Mouse (Mus musculus) E14TG2a.4 (cell line): ENCODE results near the gene Tagap1.
"Not testable (repeated sequence)": the region's sequence is repeated elsewhere in the genome, so short reads cannot be mapped to it uniquely, and the experiment has no call there.

ENCODE experiments used
- CTCF ChIP-seq: conservative IDR thresholded peaks from 2 replicates; pipeline ENCODE4 v1.5.1; 2014; ENCODE audit warnings: low read length
- NANOG ChIP-seq: IDR thresholded peaks from 2 replicates; pipeline ENCODE4 v1.6.1; 2014; ENCODE audit warnings: borderline replicate concordance, low read length, mixed read lengths

- TF ChIP-seq CTCF, NANOG: not testable (repeated sequence)
These were observed 607 bp downstream of the Tagap1 start for GRCm38 (mm10) chr17:6960349-6960748.
